Mouse (Mus musculus) mesoderm, embryonic 11.5 days (tissue): Measurements from ENCODE around the gene Coq6.
A peak's percentile ranks its signal among the peaks of the same experiment; 100 is the strongest.
"Not testable (repeated sequence)": the region's sequence is repeated elsewhere in the genome, so short reads cannot be mapped to it uniquely, and the experiment has no call there.

ENCODE experiments used
- DNase-seq: peaks from one replicate; pipeline ENCODE4 v3.0.0-alpha.2; 2012; ENCODE audit warnings: low read depth, low spot score

The Coq6 gene

DNA sequence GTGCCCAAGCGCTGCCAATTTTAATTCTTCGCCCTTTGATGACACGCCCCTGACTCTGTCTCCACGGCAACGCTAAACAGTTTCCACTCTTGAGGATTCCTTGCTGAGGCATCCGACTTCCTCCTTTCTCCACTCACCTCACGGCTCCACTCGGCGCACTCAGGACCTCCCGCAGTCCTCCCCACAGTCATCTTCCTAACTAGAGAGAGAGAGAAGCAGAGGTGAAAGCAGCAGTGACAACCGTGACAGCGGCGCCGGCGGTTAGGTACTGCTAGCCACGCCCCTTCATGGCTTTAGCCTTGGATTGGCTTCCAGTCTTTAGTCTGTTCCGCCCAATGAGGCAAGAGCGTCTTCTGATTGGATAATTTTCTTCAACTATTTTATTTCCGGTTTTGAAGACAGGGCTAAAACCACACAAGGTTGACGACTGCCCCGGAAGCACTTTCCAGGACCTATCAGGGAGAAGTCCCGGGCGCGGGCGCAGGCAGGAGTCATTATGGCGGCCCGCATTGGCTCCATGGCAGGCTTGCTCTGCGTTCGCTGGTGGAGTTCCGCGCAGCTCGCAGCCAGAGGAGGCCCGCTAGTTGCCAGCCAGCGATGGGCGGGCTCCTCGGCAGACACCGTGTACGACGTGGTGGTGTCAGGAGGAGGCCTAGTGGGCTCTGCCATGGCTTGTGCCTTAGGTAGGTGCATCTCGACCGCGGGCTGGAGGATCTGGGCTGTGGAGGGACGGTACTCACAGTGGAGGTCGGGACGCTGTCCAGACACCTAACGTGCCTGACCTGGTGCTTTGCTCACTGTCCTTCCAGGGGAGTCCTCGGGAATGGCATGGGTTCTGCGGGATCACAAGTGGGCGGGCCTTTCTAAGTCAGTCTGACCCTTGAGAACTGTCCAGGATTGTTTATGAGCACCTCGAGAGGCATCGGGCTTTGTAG lies at the start of gene Coq6, which contains the start of gene Fam161b:
Coq6 (plus strand) TSS at position 103 of the 935 bp plus-strand sequence.
Fam161b (minus strand) TSS at position 279 of the 935 bp plus-strand sequence.
- DNase-seq = peak; percentile 97

DNA sequence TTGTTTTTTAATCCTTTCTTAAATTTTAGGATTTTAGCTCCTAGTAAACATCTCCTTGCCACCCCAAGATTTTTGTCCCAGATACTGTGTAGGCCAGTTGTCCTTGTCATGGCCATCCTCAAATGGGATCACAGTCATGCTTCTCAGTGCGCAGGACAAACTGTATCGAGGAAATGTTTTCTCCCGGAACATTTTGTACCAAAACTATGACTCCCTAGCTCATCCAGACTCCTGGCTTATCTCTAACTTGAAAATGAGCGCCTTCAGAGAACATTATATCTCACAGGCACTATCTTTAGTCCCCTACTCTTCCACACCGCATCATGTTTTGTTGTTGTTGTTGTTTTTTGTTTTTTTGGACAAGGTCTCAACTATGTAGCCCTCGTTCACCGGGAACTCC lies 45.5 kb upstream of the Coq6 start:
- no peak for DNase-seq

GRCm38 (mm10) chr12:84316721-84317621 lies 44.5 kb upstream of the Coq6 start, which contains the start of gene Zfp410:
TSS of gene Zfp410 (plus strand) at chr12:84316852.
- peak; percentile 93 for DNase-seq

DNA sequence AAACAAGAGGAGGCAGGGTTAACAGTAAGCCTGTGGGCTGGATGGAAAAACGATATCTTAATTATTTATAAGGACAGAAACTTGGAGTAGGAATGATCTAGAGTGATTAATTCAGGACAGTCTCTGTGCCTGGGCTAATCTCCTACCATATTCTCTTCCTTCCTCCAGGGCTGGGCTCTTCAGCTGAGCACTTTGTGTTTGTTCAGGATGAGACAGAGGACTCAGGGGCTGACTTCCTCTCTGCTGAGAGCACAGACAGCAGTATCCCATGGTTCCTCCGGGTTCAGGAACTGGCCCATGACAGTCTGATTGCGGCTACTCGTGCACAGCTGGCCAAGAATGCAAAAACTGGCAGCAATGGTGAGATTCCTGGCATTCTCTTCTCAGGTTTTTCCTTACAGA lies 34.3 kb upstream of the Coq6 start:
- DNase-seq = no peak

DNA sequence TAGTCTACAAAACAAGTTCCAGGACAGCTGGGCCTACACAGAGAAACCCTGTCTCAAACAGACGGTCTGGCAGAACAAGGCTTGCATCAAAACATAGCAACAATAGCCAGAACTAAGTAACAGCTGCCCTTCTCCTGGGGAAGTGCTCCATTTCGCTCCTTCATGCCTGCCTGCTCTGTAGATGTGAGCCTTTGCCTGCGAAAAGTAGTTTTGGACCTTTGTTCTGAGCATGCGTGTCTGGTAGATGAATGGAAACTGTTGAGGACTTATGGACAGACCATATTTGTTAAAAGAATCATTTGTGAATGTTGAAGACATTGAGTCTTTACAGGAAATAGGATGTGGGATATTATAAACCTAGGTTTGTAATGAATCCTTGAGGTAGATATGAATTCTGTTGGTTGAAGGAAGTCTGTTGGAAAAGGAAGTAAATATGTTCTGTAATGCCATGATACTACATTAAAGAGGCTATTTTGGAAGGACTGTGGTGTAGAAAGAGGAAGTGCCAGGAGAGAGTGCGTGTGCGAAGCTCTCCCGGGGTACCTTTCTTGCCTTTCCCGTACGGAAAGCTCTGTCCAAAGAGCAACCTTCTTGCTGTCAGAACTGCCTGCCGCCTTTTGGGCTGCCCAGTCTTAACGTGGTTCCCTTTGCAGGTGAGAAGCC lies 24.4 kb upstream of the Coq6 start:
- DNase-seq = no peak

DNA sequence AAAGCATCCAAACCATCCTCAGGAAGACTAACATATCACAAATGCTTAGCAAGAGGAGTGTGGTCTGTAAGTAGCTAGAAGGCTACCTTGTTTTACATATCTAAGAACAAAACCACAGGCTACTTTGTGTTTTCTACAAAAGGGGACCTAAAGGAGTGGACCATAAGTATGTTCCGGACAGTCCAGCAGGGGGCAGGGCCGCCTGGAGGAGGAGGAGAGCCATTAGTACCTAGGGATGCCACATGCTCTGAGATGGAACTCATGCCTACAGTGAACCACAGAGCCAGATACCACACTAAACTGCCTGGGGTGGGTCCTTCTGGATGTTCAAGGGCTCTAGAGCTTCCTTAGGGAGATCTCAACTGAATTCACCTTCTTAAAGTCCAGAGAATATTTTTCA lies 14.3 kb upstream of the Coq6 start:
- peak; percentile 36 for DNase-seq

DNA sequence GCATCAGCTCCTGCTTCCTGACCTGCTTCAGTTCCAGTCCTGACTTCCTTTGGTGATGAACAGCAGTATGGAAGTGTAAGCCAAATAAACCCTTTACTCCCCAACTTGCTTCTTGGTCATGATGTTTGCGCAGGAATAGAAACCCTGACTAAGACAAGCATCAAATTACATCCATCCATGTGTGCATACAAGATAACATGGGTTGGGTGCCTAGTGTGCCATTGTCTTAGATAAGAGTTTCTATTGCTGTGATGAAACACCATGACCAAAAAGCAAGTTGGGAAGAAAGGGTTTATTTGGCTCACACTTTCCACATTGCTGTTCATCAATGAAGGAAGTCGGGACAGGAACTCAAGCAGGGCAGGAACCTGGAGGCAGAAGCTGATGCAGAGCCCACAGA lies 2.8 kb upstream of the Coq6 start:
- not testable (repeated sequence) for DNase-seq

DNA sequence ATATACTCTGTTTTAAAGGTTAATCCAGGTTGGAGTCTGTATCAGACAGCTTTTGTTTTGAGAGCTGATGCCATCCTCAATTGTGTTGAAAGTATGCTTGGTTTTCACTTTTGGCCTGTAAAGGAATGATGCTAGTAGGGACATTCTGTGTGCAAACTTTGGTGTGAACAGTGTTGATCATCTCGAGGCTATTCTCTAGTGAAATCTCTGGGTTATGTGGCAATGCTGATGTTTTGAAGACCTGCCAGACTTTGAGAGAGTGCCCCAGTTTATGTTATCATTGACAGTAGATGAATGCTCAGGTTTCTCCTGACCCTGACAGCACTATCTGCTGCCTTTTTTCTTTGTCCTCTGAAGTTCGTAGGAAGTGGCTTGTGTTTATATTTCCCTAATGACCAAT lies 1.4 kb downstream of the Coq6 start:
- no peak for DNase-seq

GRCm38 (mm10) chr12:84364291-84364690 lies 2.8 kb downstream of the Coq6 start:
- DNase-seq = no peak

DNA sequence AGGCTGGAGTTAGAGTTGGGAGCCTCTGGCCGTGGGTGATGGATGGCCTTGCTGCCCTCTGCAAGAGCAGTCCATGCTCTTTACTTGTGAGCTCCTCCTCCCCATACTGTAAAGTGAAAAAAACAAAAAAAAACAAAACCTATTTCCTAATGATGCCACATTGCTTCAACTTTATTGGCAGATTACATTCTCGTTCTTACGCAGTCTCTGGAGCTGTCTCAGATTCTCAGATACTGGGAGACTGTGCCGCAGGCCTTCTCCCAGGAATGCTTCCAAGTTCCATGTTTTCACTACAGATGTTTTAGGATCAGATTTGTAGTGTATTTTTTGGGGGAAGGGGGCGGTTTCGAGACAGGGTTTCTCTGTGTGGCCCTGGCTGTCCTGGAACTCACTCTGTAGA lies 3.7 kb downstream of the Coq6 start:
- DNase-seq = no peak

- DNase-seq = no peak
These were observed 5.5 kb downstream of the Coq6 start for GRCm38 (mm10) chr12:84366971-84367370.

GRCm38 (mm10) chr12:84371647-84372046 lies 10.2 kb downstream of the Coq6 start:
- DNase-seq = no peak

DNA sequence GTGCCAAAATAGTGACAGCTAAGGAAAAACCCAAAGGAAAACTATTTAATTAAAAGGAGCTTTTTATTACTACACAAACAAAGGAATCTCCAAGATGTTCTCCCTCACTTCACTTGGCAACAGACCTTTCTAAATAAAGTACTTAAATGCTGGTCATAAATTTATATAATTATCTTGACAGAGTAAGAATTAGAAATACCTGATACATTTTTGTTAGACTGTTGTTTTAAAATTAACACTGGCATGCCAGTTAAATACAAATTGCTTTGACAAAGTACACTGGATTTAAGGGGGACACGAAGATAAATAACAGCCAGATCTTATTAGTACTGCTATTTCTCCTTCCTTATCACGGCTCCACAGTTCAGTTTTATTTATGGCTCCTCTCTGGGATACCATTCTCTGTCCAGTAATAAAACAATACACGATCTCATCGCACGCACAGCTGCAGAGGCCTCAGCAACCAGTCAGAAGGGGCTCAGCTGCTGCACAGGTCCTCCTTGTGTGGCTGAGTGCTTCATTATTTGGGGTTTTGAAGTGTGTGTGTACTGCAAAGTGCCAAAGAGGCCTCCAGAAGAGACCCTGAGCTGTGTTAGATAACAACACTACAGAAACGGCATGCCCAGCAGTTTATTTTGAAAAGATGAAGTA lies 12.5 kb downstream of the Coq6 start:
- DNase-seq = no peak

DNA sequence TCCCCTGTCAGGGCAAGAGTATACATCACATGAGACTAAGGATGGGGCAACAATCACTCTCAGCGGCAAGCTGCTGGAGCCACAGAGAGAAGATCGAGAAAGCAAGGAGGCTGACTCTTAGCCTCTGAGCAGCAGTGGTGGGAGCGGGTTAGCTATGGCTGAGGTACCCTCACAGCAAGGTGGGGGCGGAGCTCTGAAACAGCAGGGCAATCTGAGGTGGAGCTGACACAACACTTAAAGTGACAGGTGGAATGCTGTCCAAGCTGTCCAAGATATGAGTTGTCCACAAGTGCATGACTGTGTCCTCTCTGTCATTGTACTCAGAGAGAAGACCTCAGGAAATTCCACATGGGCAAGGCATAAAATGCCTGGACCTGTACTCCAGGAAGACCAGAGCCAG lies 20.9 kb downstream of the Coq6 start:
- no peak for DNase-seq

- no peak for DNase-seq
These were observed 23.2 kb downstream of the Coq6 start for GRCm38 (mm10) chr12:84384644-84385081.

- no peak for DNase-seq
These were observed 24.0 kb downstream of the Coq6 start for GRCm38 (mm10) chr12:84385408-84385807.

- no peak for DNase-seq
These were observed 26.6 kb downstream of the Coq6 start for GRCm38 (mm10) chr12:84388097-84388496.

GRCm38 (mm10) chr12:84388774-84389400 lies 27.4 kb downstream of the Coq6 start:
- no peak for DNase-seq

- DNase-seq = no peak
These were observed 28.9 kb downstream of the Coq6 start for GRCm38 (mm10) chr12:84390336-84390735.

GRCm38 (mm10) chr12:84392681-84393080 lies 31.2 kb downstream of the Coq6 start:
- no peak for DNase-seq

DNA sequence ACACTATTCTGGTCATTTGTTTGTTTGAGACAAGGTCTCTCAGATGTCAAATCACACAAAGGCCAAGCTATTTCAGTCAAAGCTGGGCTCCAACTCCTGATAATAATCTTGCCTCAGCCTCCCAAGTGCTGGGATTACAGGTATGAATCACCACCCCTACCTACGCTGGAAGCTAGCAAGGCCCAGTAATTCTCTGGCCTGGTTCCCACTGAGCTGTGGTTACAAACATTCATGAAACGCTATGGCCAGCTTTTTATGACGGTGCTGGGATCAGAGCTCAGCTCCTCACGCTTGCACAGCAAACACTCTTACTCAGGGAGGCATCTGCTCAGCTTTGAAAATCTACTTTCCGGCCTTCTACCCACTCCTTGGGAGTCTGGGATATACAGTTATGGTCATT lies 32.4 kb downstream of the Coq6 start:
- no peak for DNase-seq
